Mouse (Mus musculus): Measurements from ENCODE around the gene Mtfp1. TPM values are rescaled to one million over a fixed set of nuclear protein-coding genes. Genes with fewer than 3 reads are reported as not detected.

The Mtfp1 gene
- 3.5 TPM for polyA plus RNA-seq (2014; fragmentation: Illumina TruSeq; extraction: RNeasy Lipid Tissue Mini Kit (QIAGEN cat#74804); ENCODE audit: low read depth, low replicate concordance)

GRCm38 (mm10) chr11:4095171-4096053 lies at the start of gene Mtfp1:
TSS of gene Mtfp1 (minus strand) at chr11:4095445.

GRCm38 (mm10) chr11:4134986-4135935 lies 40.0 kb upstream of the Mtfp1 start, which contains the start of gene Rnf215:
TSS of gene Rnf215 (plus strand) at chr11:4135202.

GRCm38 (mm10) chr11:4122742-4123579 lies 27.7 kb upstream of the Mtfp1 start, which contains the start of gene Sec14l2:
TSS of gene Sec14l2 (minus strand) at chr11:4123415.

GRCm38 (mm10) chr11:4064627-4065122 lies 30.6 kb downstream of the Mtfp1 start, which contains the start of gene Sec14l3:
TSS of gene Sec14l3 (plus strand) at chr11:4064841.

Other genes starting within 250 kb of the Mtfp1 start
- 77.2 TPM for gene Osbp2, start 231.5 kb downstream of the Mtfp1 start, polyA plus RNA-seq (2014; fragmentation: Illumina TruSeq; extraction: RNeasy Lipid Tissue Mini Kit (QIAGEN cat#74804); ENCODE audit: low read depth, low replicate concordance)
- 39.7 TPM for gene 4921536K21Rik, start 200.3 kb downstream of the Mtfp1 start, polyA plus RNA-seq (2014; fragmentation: Illumina TruSeq; extraction: RNeasy Lipid Tissue Mini Kit (QIAGEN cat#74804); ENCODE audit: low read depth, low replicate concordance)
- gene Dusp18, start 200.2 kb downstream of the Mtfp1 start, polyA plus RNA-seq (2014; fragmentation: Illumina TruSeq; extraction: RNeasy Lipid Tissue Mini Kit (QIAGEN cat#74804); ENCODE audit: low read depth, low replicate concordance), result 13.5 TPM
- not detected for gene Slc35e4, start 180.8 kb downstream of the Mtfp1 start, polyA plus RNA-seq (2014; fragmentation: Illumina TruSeq; extraction: RNeasy Lipid Tissue Mini Kit (QIAGEN cat#74804); ENCODE audit: low read depth, low replicate concordance)
- 0.98 TPM for gene Tcn2, start 163.3 kb downstream of the Mtfp1 start, polyA plus RNA-seq (2014; fragmentation: Illumina TruSeq; extraction: RNeasy Lipid Tissue Mini Kit (QIAGEN cat#74804); ENCODE audit: low read depth, low replicate concordance)
- 35.2 TPM for gene Pes1, start 131.5 kb downstream of the Mtfp1 start, polyA plus RNA-seq (2014; fragmentation: Illumina TruSeq; extraction: RNeasy Lipid Tissue Mini Kit (QIAGEN cat#74804); ENCODE audit: low read depth, low replicate concordance)
- 0.63 TPM for gene 4930556J24Rik, start 118.7 kb downstream of the Mtfp1 start, polyA plus RNA-seq (2014; fragmentation: Illumina TruSeq; extraction: RNeasy Lipid Tissue Mini Kit (QIAGEN cat#74804); ENCODE audit: low read depth, low replicate concordance)
- not detected for gene Gal3st1, start 111.8 kb downstream of the Mtfp1 start, polyA plus RNA-seq (2014; fragmentation: Illumina TruSeq; extraction: RNeasy Lipid Tissue Mini Kit (QIAGEN cat#74804); ENCODE audit: low read depth, low replicate concordance)
- gene Sec14l4, start 64.0 kb downstream of the Mtfp1 start, polyA plus RNA-seq (2014; fragmentation: Illumina TruSeq; extraction: RNeasy Lipid Tissue Mini Kit (QIAGEN cat#74804); ENCODE audit: low read depth, low replicate concordance), result 0.64 TPM
- 0.64 TPM for gene Sec14l3, start 30.6 kb downstream of the Mtfp1 start, polyA plus RNA-seq (2014; fragmentation: Illumina TruSeq; extraction: RNeasy Lipid Tissue Mini Kit (QIAGEN cat#74804); ENCODE audit: low read depth, low replicate concordance)
- 1.4 TPM for gene Sec14l2, start 28.0 kb upstream of the Mtfp1 start, polyA plus RNA-seq (2014; fragmentation: Illumina TruSeq; extraction: RNeasy Lipid Tissue Mini Kit (QIAGEN cat#74804); ENCODE audit: low read depth, low replicate concordance)
- gene Rnf215, start 39.8 kb upstream of the Mtfp1 start, polyA plus RNA-seq (2014; fragmentation: Illumina TruSeq; extraction: RNeasy Lipid Tissue Mini Kit (QIAGEN cat#74804); ENCODE audit: low read depth, low replicate concordance), result 0.78 TPM
- gene Ccdc157, start 64.8 kb upstream of the Mtfp1 start, polyA plus RNA-seq (2014; fragmentation: Illumina TruSeq; extraction: RNeasy Lipid Tissue Mini Kit (QIAGEN cat#74804); ENCODE audit: low read depth, low replicate concordance), result 10.2 TPM
- 19.3 TPM for gene Sf3a1, start 64.9 kb upstream of the Mtfp1 start, polyA plus RNA-seq (2014; fragmentation: Illumina TruSeq; extraction: RNeasy Lipid Tissue Mini Kit (QIAGEN cat#74804); ENCODE audit: low read depth, low replicate concordance)
- not detected for gene Tbc1d10a, start 91.3 kb upstream of the Mtfp1 start, polyA plus RNA-seq (2014; fragmentation: Illumina TruSeq; extraction: RNeasy Lipid Tissue Mini Kit (QIAGEN cat#74804); ENCODE audit: low read depth, low replicate concordance)
- 0.13 TPM for gene Castor1, start 122.8 kb upstream of the Mtfp1 start, polyA plus RNA-seq (2014; fragmentation: Illumina TruSeq; extraction: RNeasy Lipid Tissue Mini Kit (QIAGEN cat#74804); ENCODE audit: low read depth, low replicate concordance)
- gene Osm, start 141.0 kb upstream of the Mtfp1 start, polyA plus RNA-seq (2014; fragmentation: Illumina TruSeq; extraction: RNeasy Lipid Tissue Mini Kit (QIAGEN cat#74804); ENCODE audit: low read depth, low replicate concordance), result not detected
- gene Lif, start 162.1 kb upstream of the Mtfp1 start, polyA plus RNA-seq (2014; fragmentation: Illumina TruSeq; extraction: RNeasy Lipid Tissue Mini Kit (QIAGEN cat#74804); ENCODE audit: low read depth, low replicate concordance), result 0.06 TPM